Mouse (Mus musculus): ENCODE measurements around the gene Pnldc1. TPM values are rescaled to one million over a fixed set of nuclear protein-coding genes. Genes with fewer than 3 reads are reported as not detected.
A peak's percentile ranks its signal among the peaks of the same experiment; 100 is the strongest.

The Pnldc1 gene
- total RNA-seq, 2 experiments from 2014 or later: 0.33 TPM; not detected in 1

DNA sequence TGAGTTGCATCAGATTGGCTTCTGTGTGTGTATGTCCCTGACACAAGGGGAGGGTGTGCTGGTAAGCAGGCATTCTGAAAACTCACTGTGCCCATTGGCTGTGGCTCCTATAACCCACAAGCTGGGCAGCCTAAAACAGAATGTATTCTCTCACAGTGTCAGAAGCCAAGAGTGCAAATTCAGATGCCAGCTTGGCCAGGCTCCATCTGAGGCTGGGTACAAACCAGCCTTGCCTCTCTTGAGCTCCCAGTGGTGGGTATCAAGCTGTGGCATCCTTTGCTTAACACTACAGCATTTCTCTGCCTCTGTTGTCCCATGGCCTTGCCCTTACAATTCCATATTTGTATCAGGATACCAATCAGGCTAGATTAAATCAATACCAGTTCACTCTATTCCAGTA, 45.9 kb downstream of the Pnldc1 start:
- H3K27ac ChIP-seq: peak overlapping the region; percentile 63
- no peak overlapping the region for H3K4me3 ChIP-seq
- TF ChIP-seq CTCF (IDR thresholded peaks at IDR 0.05): no peak
- intact Hi-C loops (cut with DNase I): no loop called here
- peak; percentile 49 for DNase-seq

- Histone ChIP-seq H3K4me3 (no peak overlapping the region), H3K27ac (no peak overlapping the region; the same call in 1 of the 2 replicates)
- no peak for TF ChIP-seq CTCF (IDR thresholded peaks at IDR 0.05)
- DNase-seq: no peak
- intact Hi-C loops (cut with DNase I): no loop called here
These were observed 51.0 kb downstream of the Pnldc1 start for GRCm38 (mm10) chr17:12859006-12859520.

- H3K27ac ChIP-seq: no peak overlapping the region
- intact Hi-C loops (cut with DNase I): no loop called here
- no peak for DNase-seq
- H3K4me3 ChIP-seq: no peak overlapping the region
- peak; percentile 64 for TF ChIP-seq CTCF (IDR thresholded peaks at IDR 0.05)
These were observed 52.0 kb downstream of the Pnldc1 start for GRCm38 (mm10) chr17:12858072-12858471.

GRCm38 (mm10) chr17:12857395-12857794, 52.6 kb downstream of the Pnldc1 start:
- intact Hi-C loops (cut with DNase I): no loop called here

DNA sequence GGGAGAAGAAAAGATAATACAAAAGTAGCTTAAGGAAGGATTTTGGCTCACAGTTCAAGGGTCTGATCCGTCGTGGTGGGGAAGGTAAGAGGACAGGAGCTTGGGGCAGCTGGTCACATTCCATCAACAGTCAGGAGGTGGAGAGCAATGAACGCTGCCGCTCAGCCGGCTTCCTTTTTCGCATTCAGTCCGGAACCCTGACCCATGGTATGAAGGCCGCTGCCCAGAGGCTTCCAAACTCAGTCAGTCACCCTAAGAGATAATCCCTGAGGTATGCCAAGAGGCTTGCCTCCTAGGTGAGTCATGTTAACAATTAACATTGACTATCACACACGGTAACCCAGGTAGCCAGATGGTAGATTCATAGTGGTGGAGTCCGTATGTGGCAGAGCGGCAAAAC, 55.6 kb downstream of the Pnldc1 start:
- intact Hi-C loops (cut with DNase I): no loop called here

More at GRCm38 (mm10) chr17:12857395-12857794, 52.6 kb downstream of the Pnldc1 start:
- Histone ChIP-seq H3K4me3 (no peak overlapping the region), H3K27ac (no peak overlapping the region)
- no peak for TF ChIP-seq CTCF (IDR thresholded peaks at IDR 0.05)
- no peak for DNase-seq

DNA sequence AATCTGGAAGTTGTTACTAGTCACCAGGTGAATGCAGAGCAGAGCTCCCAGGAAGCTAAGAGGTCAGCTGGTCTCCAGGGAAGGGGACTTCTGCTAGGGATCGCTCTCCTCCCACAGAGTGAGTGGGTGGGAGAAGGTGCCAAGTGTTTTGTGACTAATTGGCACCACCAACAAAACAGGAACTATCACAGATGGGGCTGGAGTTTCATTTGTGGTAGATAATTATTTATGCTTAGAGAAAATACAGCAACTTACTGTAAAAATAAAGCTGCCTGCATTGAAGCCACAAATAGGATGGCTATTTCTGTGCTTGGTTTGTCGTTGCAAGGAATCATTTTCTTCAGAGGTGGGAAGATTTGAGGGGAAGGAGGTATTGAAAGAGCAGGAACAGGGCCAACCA, 56.2 kb downstream of the Pnldc1 start:
- H3K27ac ChIP-seq: no peak overlapping the region
- no peak for TF ChIP-seq CTCF (IDR thresholded peaks at IDR 0.05)
- H3K4me3 ChIP-seq: no peak overlapping the region
- no peak for DNase-seq
- intact Hi-C loops (cut with DNase I): no loop called here

More for the DNA sequence above, 55.6 kb downstream of the Pnldc1 start:
- Histone ChIP-seq H3K27ac (no peak overlapping the region), H3K4me3 (no peak overlapping the region)
- TF ChIP-seq CTCF (IDR thresholded peaks at IDR 0.05): no peak
- no peak for DNase-seq

- intact Hi-C loops (cut with DNase I): no loop called here
- TF ChIP-seq CTCF (IDR thresholded peaks at IDR 0.05): no peak
- DNase-seq: no peak
These were observed 58.3 kb downstream of the Pnldc1 start for GRCm38 (mm10) chr17:12851689-12852088.

DNA sequence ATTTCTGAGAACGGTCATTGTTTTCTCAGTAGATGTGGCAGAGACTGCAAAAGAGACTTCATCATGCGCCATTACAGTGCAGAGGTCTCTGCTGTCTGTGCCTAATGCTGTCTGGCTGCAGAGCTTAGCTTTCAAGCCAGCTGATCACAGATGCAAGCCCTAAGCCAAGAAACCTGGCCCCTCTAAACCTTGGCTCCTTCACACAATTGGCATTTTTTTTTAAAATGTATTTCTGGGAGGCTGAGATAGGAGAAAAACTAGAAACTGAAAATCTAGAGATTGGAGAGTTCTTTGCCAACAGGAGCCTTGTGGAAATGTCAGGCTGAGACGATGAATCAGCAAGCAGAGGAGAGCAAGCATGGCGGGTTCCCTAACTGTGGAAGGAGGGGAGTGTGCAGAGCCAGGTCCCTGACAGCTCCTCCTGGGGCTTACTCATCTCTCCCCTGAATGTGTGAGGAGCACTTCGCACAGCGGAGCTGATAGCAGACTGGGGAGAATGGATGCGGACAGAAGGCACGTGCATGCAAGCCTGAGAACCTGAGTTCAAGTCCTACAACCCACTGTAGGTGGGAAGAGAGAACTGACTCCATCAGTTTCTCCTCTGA, 60.1 kb downstream of the Pnldc1 start:
- intact Hi-C loops (cut with DNase I): no loop called here
- Histone ChIP-seq H3K27ac (no peak overlapping the region), H3K4me3 (no peak overlapping the region)
- no peak for TF ChIP-seq CTCF (IDR thresholded peaks at IDR 0.05)
- no peak for DNase-seq

More at GRCm38 (mm10) chr17:12851689-12852088, 58.3 kb downstream of the Pnldc1 start:
- H3K4me3 ChIP-seq: no peak overlapping the region
- no peak overlapping the region for H3K27ac ChIP-seq

GRCm38 (mm10) chr17:12847736-12848135, 62.3 kb downstream of the Pnldc1 start:
- DNase-seq: no peak
- Histone ChIP-seq H3K27ac (no peak overlapping the region), H3K4me3 (no peak overlapping the region)
- no peak for TF ChIP-seq CTCF (IDR thresholded peaks at IDR 0.05)
- intact Hi-C loops (cut with DNase I): no loop called here

DNA sequence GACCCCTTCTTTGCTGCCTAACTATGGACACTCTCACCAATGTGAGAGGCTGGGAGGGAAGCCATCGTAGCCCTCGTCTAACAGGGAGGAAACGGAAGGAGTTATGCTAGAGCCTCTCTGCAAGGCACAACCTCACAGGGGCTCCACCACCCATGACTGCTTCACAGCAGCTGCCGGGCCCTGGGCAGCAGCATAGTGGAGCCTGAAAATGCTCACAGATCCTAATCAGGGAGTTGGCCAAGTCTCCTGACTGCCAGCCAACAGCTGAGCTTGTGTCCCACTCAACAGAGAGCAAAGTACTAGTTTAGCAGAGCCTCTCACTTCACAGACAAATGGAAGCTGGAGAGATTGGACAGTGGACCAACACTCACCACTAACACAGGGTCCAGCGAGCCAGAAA, 63.6 kb downstream of the Pnldc1 start:
- intact Hi-C loops (cut with DNase I): no loop called here
- Histone ChIP-seq H3K27ac (no peak overlapping the region; the same call in 1 of the 2 replicates), H3K4me3 (no peak overlapping the region)
- TF ChIP-seq CTCF (IDR thresholded peaks at IDR 0.05): no peak
- DNase-seq: peak; percentile 63

- no peak overlapping the region for H3K4me3 ChIP-seq
- no peak overlapping the region for H3K27ac ChIP-seq
- no peak for TF ChIP-seq CTCF (IDR thresholded peaks at IDR 0.05)
- DNase-seq: no peak
- intact Hi-C loops (cut with DNase I): no loop called here
These were observed 64.2 kb downstream of the Pnldc1 start for GRCm38 (mm10) chr17:12845862-12846261.

DNA sequence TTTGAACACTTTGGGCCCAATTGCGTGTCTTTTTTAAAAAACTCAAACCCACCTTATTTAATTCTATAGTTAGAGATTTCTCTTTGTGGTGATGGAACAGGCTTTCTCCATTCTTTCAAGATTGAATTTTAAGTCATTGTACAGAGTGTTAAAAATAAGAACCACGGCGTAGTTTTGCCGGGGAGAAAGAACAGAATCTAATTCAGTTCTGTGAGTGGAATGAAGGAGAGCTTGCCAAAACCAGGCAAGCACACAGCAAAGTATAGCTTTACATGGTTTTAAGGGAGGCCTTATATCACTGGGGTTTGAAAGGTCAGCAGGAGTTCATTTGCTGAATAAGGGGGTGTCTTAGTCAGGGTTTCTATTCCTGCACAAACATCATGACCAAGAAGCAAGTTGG, 65.5 kb downstream of the Pnldc1 start:
- H3K27ac ChIP-seq: no peak overlapping the region

GRCm38 (mm10) chr17:12843826-12844225, 66.2 kb downstream of the Pnldc1 start:
- no peak for DNase-seq
- Histone ChIP-seq H3K4me3 (no peak overlapping the region), H3K27ac (no peak overlapping the region)
- intact Hi-C loops (cut with DNase I): no loop called here
- TF ChIP-seq CTCF (IDR thresholded peaks at IDR 0.05): no peak

More for the DNA sequence above, 65.5 kb downstream of the Pnldc1 start:
- TF ChIP-seq CTCF (IDR thresholded peaks at IDR 0.05): no peak
- H3K4me3 ChIP-seq: no peak overlapping the region
- DNase-seq: no peak
- intact Hi-C loops (cut with DNase I): no loop called here

Measured in gastrocnemius, adult 2 months (tissue).